Mouse (Mus musculus) spleen, postnatal 36 days (tissue): ENCODE data around the gene Gm14744.
"Not testable (repeated sequence)": the region's sequence is repeated elsewhere in the genome, so short reads cannot be mapped to it uniquely, and the experiment has no call there.

ENCODE experiments used
- DNase-seq, 2 experiments: peaks; one replicate each; pipeline ENCODE4 v3.0.0; 2022; ENCODE audit warnings: low spot score in 2 of 2, mixed read lengths in 1 of 2

Gene Gm14744

DNA sequence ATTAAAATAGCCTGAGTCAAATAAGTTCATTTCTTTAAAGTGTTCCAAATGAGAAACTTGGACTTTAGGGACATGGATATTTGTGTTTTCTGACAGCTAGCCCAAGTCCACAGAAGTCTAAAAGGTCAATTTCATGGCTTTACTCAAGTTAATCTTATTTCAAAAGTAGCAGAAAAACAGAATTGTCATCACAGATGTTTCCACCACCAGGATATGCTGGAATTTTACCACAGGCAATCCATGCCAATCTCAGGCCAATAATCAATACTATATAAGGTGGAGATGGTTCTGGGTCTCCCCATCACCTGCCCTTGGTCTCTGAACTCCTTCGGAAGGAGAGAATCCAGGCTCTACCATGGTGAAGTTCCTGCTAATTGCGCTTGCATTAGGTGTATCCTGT lies at the start of gene Gm14744:
TSS of gene Gm14744 (plus strand) at position 301 of the 400 bp plus-strand sequence.
- DNase-seq: not testable (repeated sequence)

DNA sequence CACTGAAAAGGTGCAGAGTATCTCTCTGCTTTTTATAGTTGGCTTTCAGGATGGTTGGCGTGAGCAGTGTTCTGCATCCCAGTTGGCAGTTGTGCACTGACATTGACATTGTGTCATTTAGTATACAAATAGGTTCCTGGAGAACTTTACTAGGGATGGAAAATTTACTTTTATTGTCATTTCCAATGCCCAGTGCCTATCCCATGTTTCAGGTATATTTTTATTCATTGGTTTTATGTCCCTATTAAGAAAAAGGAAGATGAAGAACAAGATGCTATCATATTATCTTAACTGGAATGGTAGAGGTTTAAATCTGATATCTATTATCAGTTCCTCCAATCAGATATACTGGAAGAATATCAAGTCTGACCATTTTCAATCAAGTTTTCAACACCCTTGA lies 11.0 kb upstream of the Gm14744 start, which contains the start of gene Pbsn:
TSS of gene Pbsn (minus strand) at position 101 of the 400 bp plus-strand sequence.
- no peak for DNase-seq

DNA sequence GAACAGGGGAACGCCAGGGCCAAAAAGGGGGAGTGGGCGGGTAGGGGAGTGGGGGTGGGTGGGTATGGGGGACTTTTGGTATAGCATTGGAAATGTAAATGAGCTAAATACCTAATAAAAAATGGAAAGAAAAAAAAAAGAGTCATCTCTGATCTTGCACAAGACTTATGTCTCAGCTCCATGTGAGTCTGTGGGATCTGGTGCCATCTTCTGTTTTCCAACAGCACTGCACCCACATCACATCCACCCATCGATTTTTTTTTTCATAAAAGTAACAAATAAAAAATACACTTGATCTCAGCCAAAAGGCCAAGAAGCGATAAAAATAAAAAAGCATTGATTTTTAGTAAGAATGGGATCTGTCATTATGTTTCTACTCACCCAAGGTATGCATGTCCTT lies 15.5 kb downstream of the Gm14744 start:
- DNase-seq: not testable (repeated sequence)
